Mouse (Mus musculus) forebrain, embryonic 12.5 days (tissue): ENCODE measurements around the gene Rpl13a. TPM values are rescaled to one million over a fixed set of nuclear protein-coding genes. Genes with fewer than 3 reads are reported as not detected.
"Not testable (repeated sequence)": the region's sequence is repeated elsewhere in the genome, so short reads cannot be mapped to it uniquely, and the experiment has no call there.

ENCODE experiments used
- ATAC-seq: fragments of 200-750 bp; cut with Nextera tagmentation; 2 replicates; pipeline ENCODE4 v1.8.0; 2017; ENCODE audit warnings: moderate TSS enrichment; ENCODE audit not compliant: low FRiP score
- H3K27ac ChIP-seq: fragments of 300-500 bp; sonication (generic); 2 replicates; pipeline ENCODE4 v1.5.1; 2016; ENCODE audit warnings: mild to moderate bottlenecking
- H3K27me3 ChIP-seq: fragments of 300-500 bp; sonication (generic); 2 replicates; pipeline ENCODE4 v1.6.1; 2016; ENCODE audit warnings: mild to moderate bottlenecking
- H3K36me3 ChIP-seq: fragments of 300-500 bp; sonication (generic); replicated peaks from 2 replicates; pipeline ENCODE4 v1.6.1; 2016; ENCODE audit warnings: mild to moderate bottlenecking
- H3K4me1 ChIP-seq: fragments of 300-500 bp; sonication (generic); 2 replicates; pipeline ENCODE4 v1.6.1; 2016
- H3K4me2 ChIP-seq: fragments of 300-500 bp; sonication (generic); 2 replicates; pipeline ENCODE4 v1.6.1; 2016; ENCODE audit warnings: mild to moderate bottlenecking, moderate library complexity
- H3K4me3 ChIP-seq: fragments of 300-500 bp; sonication (generic); replicated peaks from 2 replicates; pipeline ENCODE4 v1.5.1; 2016; ENCODE audit warnings: mild to moderate bottlenecking
- H3K9ac ChIP-seq: fragments of 300-500 bp; sonication (generic); 2 replicates; pipeline ENCODE4 v1.6.1; 2016; ENCODE audit warnings: mild to moderate bottlenecking
- H3K9me3 ChIP-seq: fragments of 300-500 bp; sonication (generic); 2 replicates; pipeline ENCODE4 v1.6.1; 2016
- WGBS: fragments of 180-500 bp; shearing (Covaris S2); methylation state at CpG from one replicate; pipeline ENCODE4 v1.1.7; 2016; 5-methylcytosine and 5-hydroxymethylcytosine counted together
- polyA plus RNA-seq: library from polyadenylated mRNA; unstranded; fragments of >200 nt; fragmentation: Nextera tagmentation; extraction: Ambion mirVana; gene quantifications from 2 replicates; pipeline ENCODE4 v1.2.1, GENCODE M21; 2016

Gene Rpl13a
- polyA plus RNA-seq, 1 experiment from 2014 or later, result 1,135 TPM

DNA sequence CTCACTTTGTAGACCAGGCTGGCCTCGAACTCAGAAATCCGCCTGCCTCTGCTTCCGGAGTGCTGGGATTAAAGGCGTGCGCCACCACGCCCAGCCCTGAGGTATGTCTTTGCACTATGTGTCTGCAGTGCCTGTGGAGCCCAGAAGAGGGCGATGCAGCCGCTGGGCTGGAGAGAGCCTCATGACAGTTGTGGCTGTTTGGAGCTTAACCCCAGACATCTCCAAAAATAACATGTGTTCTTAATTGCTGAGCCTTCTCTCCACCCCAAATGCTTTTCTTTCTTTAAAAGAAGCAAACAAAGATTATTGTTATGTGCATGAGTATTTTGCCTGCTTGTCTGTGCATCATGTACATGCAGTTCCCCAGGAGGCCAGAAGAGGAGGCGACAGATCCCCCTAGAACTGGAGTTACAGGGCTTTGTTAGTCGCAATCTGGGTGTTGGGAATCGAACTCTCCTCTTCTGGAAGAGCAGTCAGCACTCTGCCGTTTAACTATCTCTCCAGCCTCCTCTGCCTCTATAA lies 26.5 kb upstream of the Rpl13a start:
- 81% methylated on average over 12 of the region's 12 CpGs for WGBS
- Histone ChIP-seq H3K4me1 (peaks cover 28% of the 10 kb centered on the region), H3K4me3 (peak overlapping the region; percentile 68), H3K27ac (0 out of 2 replicates have a peak overlapping the region, but pooled peaks have one; percentile 92), H3K9ac (no peak overlapping the region; the same call in 1 of the 2 replicates), H3K27me3 (no peaks in the 10 kb centered on the region), H3K36me3 (peaks cover 25% of the 10 kb centered on the region), H3K9me3 (no peaks in the 10 kb centered on the region), H3K4me2 (peak overlapping the region; percentile 81)
- ATAC-seq, result peak; percentile 10; the same call in 1 of the 2 replicates

DNA sequence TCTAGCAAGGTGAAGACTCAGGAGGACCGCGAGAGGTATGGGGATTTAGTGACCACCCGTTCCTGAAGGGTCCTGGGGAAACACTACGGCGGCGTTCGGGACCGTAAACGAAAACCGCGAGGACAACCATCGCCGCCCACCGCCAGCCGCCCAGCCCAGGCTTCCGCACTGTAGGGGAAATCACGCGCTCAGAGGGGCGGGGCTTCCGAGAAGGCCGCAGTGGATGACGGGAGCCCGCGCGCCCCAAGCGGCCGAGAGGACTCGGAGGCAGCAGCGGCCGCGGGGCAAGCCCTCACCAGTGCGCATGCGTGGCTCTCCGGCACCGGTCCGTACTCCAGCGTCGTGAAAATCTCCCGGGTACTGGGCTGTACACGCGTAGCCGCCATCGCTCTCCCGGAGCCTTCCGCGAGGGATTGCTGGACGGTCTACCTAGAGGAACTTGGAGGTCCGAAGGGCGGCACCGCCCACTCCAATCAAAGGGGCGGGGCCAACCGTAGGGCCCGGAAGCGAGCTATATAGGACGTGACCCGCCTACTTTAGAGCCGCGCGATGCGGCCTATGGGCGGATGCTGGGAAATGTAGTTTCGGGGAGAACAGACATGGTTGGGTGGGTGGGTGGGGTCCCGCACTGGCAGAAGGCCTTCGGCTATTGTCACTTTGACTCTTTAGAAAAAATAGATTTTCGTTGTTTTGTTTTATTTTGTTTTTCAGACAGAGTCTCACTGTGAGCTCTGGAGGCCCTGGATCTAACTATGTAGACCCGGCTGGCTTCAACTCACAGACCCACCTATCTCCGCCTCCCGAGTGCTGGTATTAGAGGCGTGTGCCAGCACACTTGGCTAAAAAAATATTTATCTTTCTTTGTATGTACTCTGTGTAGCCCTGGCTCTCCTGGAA lies 25.8 kb upstream of the Rpl13a start, which contains the start of the genes Pih1d1 and Aldh16a1:
Pih1d1 (plus strand) TSS at position 208 of the 897 bp plus-strand sequence.
Aldh16a1 (minus strand) TSS at position 489 of the 897 bp plus-strand sequence.
- ATAC-seq, result peak; percentile 96
- Histone ChIP-seq H3K27me3 (no peaks in the 10 kb centered on the region), H3K36me3 (peaks cover 18% of the 10 kb centered on the region), H3K27ac (peak within 1 kb of the TSS; percentile 92), H3K9ac (peak within 1 kb of the TSS; percentile 78), H3K9me3 (no peaks in the 10 kb centered on the region), H3K4me2 (peak within 1 kb of the TSS; percentile 81), H3K4me3 (peak within 1 kb of the TSS; percentile 68), H3K4me1 (peaks cover 33% of the 10 kb centered on the region)
- WGBS, result 6% methylated on average over 68 of the region's 69 CpGs

DNA sequence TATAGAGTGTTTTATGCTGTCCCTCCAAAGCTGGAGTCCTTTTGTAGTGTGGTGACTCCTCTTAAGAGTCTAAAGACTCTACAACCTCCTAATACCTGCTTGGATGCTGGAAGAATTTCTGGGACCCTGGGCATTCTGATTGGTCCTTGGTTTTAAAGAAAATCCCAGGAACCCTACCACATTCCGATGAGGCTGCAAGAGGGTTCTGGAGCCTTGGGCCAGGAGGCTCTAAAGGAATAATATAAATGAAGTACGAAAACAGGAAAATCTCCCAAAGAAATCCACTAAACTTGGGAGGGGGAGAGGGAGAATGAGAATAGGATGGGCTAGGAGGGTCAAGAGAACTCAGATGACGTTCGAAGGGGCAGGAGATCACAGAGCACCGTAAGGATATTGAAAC lies 25.0 kb upstream of the Rpl13a start:
- ATAC-seq, result peak; percentile 9; the same call in 1 of the 2 replicates
- peak overlapping the region; percentile 92 for H3K27ac ChIP-seq
- H3K9me3 ChIP-seq, result no peaks in the 10 kb centered on the region
- H3K4me1 ChIP-seq, result peaks cover 33% of the 10 kb centered on the region
- H3K4me3 ChIP-seq, result peak overlapping the region; percentile 68
- peak overlapping the region; percentile 78 for H3K9ac ChIP-seq
- H3K36me3 ChIP-seq, result peaks cover 11% of the 10 kb centered on the region
- peak overlapping the region; percentile 81 for H3K4me2 ChIP-seq
- 4% methylated on average over 5 of the region's 5 CpGs for WGBS
- H3K27me3 ChIP-seq, result no peaks in the 10 kb centered on the region

DNA sequence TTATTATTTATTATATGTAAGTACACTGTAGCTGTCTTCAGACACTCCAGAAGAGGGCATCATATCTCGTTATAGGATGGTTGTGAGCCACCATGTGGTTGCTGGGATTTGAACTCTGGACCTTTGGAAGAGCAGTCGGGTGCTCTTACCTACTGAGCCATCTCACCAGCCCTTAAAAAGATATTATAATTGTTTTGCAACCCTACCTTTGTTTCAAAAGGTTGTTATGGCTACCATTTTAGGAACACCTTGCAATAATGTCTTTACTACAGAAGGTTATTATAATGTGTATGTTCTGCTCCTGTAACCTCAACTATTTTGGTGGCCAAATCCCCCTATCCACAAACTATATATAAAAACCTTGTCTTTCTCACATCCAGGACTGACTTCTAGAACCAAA lies 24.5 kb upstream of the Rpl13a start:
- not testable (repeated sequence) for H3K36me3 ChIP-seq, H3K27me3 ChIP-seq, H3K27ac ChIP-seq, H3K9me3 ChIP-seq, H3K9ac ChIP-seq, ATAC-seq, H3K4me3 ChIP-seq
- Histone ChIP-seq H3K4me1 (peaks cover 33% of the 10 kb centered on the region), H3K4me2 (peak overlapping the region; percentile 81; the same call in 1 of the 2 replicates)
- WGBS, result 88% methylated on average over 2 of the region's 2 CpGs

DNA sequence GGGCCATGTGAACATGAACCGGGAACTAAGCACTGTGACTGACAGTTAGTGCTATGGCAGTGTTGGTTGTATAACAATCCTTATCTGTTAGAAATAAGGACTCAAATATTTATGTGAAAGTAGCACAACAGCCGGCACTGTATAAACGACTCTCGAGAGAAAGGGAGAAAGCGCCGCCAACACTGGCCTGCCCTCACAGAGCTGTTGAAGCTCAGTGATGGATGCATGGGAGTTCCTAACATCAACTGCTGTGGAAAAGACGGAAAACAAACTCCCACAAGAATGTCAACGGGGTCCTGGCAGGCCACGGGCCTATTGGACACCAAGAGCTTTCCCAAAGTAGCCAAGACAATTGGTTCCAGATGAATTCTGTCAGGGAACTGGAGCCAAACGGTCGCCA lies 22.7 kb upstream of the Rpl13a start:
- WGBS, result 58% methylated on average over 11 of the region's 11 CpGs
- H3K9me3 ChIP-seq, result no peaks in the 10 kb centered on the region
- H3K4me2 ChIP-seq, result no peak overlapping the region
- no peaks in the 10 kb centered on the region for H3K27me3 ChIP-seq
- no peak overlapping the region for H3K4me3 ChIP-seq
- H3K9ac ChIP-seq, result no peak overlapping the region
- H3K27ac ChIP-seq, result no peak overlapping the region
- H3K36me3 ChIP-seq, result 0 out of 2 replicates have a peak, but pooled peaks cover 4% of the 10 kb centered on the region
- peaks cover 33% of the 10 kb centered on the region for H3K4me1 ChIP-seq
- no peak for ATAC-seq

DNA sequence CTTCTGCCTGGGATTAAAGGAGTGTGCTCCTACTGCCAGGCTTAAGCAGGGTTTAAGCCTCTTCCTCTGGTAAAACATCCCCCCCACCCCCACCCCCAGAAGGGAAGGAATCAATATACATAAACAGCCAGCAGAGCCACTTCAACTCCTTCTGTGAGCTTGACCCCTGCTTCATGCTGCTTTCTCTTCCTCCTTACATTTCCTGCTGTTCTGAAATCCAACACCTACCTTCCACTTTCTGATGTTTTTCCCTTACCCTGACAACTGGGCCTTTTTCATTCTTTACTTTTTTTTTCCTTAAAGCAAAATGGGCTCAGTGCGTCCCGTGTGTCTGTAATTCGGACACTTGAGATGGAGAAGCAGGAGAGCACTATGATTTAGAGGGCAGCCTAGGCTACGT lies 21.8 kb upstream of the Rpl13a start:
- Histone ChIP-seq H3K36me3 (peaks cover 9% of the 10 kb centered on the region; the same call in 1 of the 2 replicates), H3K9me3 (no peaks in the 10 kb centered on the region), H3K27ac (no peak overlapping the region), H3K4me3 (no peak overlapping the region), H3K4me1 (peaks cover 30% of the 10 kb centered on the region), H3K27me3 (no peaks in the 10 kb centered on the region), H3K9ac (no peak overlapping the region), H3K4me2 (no peak overlapping the region)
- WGBS, result 69% methylated on average over 4 of the region's 4 CpGs
- ATAC-seq, result no peak

DNA sequence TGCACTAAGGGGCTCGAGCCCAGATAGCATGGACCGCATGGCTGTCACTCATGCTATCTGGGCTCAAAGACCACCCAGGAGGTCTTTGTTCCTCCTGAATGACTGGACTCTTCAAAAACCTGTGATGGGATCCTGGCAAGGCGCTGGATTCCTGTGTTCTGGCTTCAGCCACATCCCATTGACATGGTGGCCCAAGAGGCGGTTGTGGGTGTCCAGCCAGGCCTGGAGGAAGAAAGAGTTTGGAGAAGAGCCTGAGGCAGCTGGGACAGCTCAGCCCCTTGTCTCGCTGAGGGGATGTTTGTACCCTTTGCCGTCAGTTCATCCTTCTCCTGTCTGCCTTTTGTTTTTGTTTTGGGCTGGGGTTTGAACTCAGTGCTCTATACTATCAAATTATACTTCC lies 21.0 kb upstream of the Rpl13a start:
- 35% methylated on average over 6 of the region's 6 CpGs for WGBS

DNA sequence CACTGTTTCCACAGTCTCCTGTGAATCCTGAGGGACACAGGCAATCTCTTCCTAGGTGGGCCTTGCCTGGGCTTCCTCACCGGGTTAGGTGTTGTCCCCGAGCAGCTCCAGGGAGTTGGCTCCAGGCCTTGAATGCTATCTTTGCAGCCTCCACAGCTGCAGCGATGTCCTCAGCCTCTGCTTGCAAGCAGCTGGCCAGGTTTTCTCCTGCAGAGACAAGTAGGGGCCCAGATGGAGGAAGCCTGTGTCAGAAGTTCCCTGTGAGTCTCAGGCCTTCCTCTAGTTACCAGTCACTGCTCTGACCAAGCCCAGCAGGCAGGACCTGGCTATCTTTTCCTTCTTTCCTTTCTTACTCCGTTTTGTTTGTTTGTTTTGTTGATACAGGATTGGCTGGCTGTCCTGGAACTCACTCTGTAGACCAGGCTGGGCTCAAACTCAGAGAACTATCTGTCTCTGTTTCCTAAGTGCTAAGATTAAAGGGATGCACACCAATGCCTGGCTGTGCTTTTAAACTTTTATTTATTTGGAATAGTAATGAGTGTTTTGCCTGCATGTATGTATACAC lies 20.1 kb upstream of the Rpl13a start:
- H3K36me3 ChIP-seq, result peaks cover 23% of the 10 kb centered on the region
- H3K4me2 ChIP-seq, result no peak overlapping the region
- 80% methylated on average over 4 of the region's 4 CpGs for WGBS
- no peaks in the 10 kb centered on the region for H3K9me3 ChIP-seq
- H3K9ac ChIP-seq, result no peak overlapping the region
- no peak overlapping the region for H3K4me3 ChIP-seq
- H3K4me1 ChIP-seq, result peaks cover 22% of the 10 kb centered on the region
- H3K27ac ChIP-seq, result no peak overlapping the region
- no peak for ATAC-seq
- H3K27me3 ChIP-seq, result no peaks in the 10 kb centered on the region

More for the DNA sequence above, 21.0 kb upstream of the Rpl13a start:
- no peak for ATAC-seq
- Histone ChIP-seq H3K4me2 (no peak overlapping the region), H3K9ac (no peak overlapping the region), H3K36me3 (peaks cover 13% of the 10 kb centered on the region), H3K9me3 (no peaks in the 10 kb centered on the region), H3K4me3 (no peak overlapping the region), H3K27me3 (no peaks in the 10 kb centered on the region), H3K27ac (no peak overlapping the region), H3K4me1 (peaks cover 23% of the 10 kb centered on the region)

DNA sequence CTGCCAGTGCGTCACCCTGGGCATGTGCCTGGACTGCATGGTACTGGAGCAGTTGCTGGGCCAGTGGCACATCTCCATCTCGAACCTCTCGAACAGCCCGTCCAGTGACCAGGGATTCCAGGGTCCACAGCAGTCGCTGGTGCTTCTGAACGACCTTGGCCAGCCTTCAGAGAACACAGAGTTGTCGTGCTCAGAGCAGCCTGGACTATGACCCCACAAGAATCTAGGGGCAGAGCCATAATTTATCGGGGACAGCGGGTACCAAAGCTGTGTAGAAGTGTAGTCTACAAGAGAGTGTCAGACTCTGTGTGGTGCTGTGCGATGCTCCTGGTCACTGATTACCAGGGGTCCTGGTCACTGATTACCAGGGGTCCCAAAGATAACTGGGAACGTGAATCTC lies 19.3 kb upstream of the Rpl13a start:
- H3K36me3 ChIP-seq, result peaks cover 28% of the 10 kb centered on the region

DNA sequence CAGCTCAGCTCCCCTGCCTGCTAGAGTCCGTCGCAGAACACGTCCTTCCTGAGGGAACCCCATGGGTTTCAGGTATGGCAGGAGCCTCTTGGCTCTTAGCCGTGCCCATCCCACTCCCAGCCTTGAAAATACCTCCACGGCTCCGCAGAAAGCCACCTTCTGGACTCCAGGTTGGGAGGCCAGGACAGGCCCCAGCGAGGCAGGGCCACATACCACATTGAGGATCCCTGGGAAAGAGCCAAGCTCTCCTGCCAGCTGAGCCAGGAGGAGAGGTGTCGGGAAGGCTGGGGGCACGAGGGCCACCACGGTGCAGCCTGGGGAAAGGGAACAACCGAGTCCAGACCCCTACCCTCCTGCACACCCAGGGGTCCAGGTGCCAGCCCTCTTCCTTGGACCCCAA lies 18.7 kb upstream of the Rpl13a start:
- ATAC-seq, result no peak
- WGBS, result 93% methylated on average over 11 of the region's 11 CpGs
- Histone ChIP-seq H3K9me3 (no peaks in the 10 kb centered on the region), H3K4me2 (no peak overlapping the region), H3K9ac (no peak overlapping the region), H3K27me3 (no peaks in the 10 kb centered on the region), H3K4me1 (peaks cover 17% of the 10 kb centered on the region), H3K27ac (no peak overlapping the region), H3K4me3 (no peak overlapping the region), H3K36me3 (peaks cover 33% of the 10 kb centered on the region)

More for the DNA sequence above, 19.3 kb upstream of the Rpl13a start:
- no peak overlapping the region for H3K4me3 ChIP-seq
- no peak overlapping the region for H3K27ac ChIP-seq
- no peak overlapping the region for H3K9ac ChIP-seq
- H3K9me3 ChIP-seq, result no peaks in the 10 kb centered on the region
- 89% methylated on average over 11 of the region's 11 CpGs for WGBS
- peaks cover 17% of the 10 kb centered on the region for H3K4me1 ChIP-seq
- H3K27me3 ChIP-seq, result no peaks in the 10 kb centered on the region
- ATAC-seq, result no peak
- H3K4me2 ChIP-seq, result no peak overlapping the region

DNA sequence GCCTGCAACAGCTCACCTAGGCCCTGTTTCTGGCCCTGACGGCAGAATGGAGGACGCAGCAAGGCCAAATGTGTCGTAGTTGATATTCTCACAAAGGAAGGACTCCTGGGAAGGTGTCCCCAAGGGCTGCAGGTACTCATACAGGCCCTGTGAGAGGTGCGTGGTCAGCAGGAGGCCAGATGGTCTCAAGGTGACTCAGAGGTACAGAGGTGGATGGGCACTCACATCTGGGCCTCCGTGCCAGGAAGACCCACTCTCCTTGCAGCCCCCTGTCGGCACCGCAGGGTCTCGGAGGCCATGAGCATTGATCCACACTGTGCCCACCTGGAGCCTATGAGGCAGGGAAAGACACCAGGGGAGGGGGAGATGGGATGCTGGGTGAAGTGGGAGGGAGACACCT lies 16.9 kb upstream of the Rpl13a start:
- H3K4me2 ChIP-seq, result no peak overlapping the region
- 94% methylated on average over 8 of the region's 8 CpGs for WGBS
- ATAC-seq, result no peak
- H3K4me3 ChIP-seq, result no peak overlapping the region
- no peak overlapping the region for H3K27ac ChIP-seq
- H3K36me3 ChIP-seq, result peaks cover 37% of the 10 kb centered on the region
- no peaks in the 10 kb centered on the region for H3K9me3 ChIP-seq
- H3K4me1 ChIP-seq, result peaks cover 8% of the 10 kb centered on the region; the same call in 1 of the 2 replicates
- H3K9ac ChIP-seq, result no peak overlapping the region
- no peaks in the 10 kb centered on the region for H3K27me3 ChIP-seq
